Mouse (Mus musculus): ENCODE measurements around the gene Itpripl1. TPM values are rescaled to one million over a fixed set of nuclear protein-coding genes. Genes with fewer than 3 reads are reported as not detected.
"Not testable (repeated sequence)": the region's sequence is repeated elsewhere in the genome, so short reads cannot be mapped to it uniquely, and the experiment has no call there.

The Itpripl1 gene
- total RNA-seq, 2 experiments from 2014 or later, result 13.2 to 13.8 TPM

- DNase-seq, result no peak
Observed at GRCm38 (mm10) chr2:127092000-127092399, 51.2 kb downstream of the Itpripl1 start.

GRCm38 (mm10) chr2:127090151-127090550 is 53.1 kb downstream of the Itpripl1 start:
- DNase-seq, result not testable (repeated sequence)

Other genes with a start within 250 kb of the Itpripl1 start
- 10 to 100 TPM; 60.4 to 67.2 TPM for gene Sppl2a, start 210.2 kb downstream of the Itpripl1 start, total RNA-seq (2021)
- gene Ap4e1, start 134.7 kb downstream of the Itpripl1 start, total RNA-seq (2021), result 10 to 100 TPM in 1 of 2 experiments, 1 to 10 TPM in 1; 8.9 to 12.8 TPM
- 10 to 100 TPM; 38.7 to 39.9 TPM for gene Blvra, start 72.8 kb downstream of the Itpripl1 start, total RNA-seq (2021)
- 10 to 100 TPM; 15.8 to 18.3 TPM for gene Ncaph, start 9.5 kb downstream of the Itpripl1 start, total RNA-seq (2021)
- 1 to 10 TPM; 1.3 to 1.8 TPM for gene 1810024B03Rik, start 64.8 kb upstream of the Itpripl1 start, total RNA-seq (2021)
- 10 to 100 TPM; 58.9 to 70.8 TPM for gene Snrnp200, start 64.9 kb upstream of the Itpripl1 start, total RNA-seq (2021)
- gene Ciao1, start 104.4 kb upstream of the Itpripl1 start, total RNA-seq (2021), result 10 to 100 TPM; 85.9 to 93.7 TPM
- 10 to 100 TPM; 55.4 to 56.4 TPM for gene Tmem127, start 104.5 kb upstream of the Itpripl1 start, total RNA-seq (2021)
- gene Stard7, start 126.8 kb upstream of the Itpripl1 start, total RNA-seq (2021), result 100 to 1,000 TPM; 143 to 175 TPM
- 1 to 10 TPM; 4.2 to 5.5 TPM for gene Dusp2, start 192.7 kb upstream of the Itpripl1 start, total RNA-seq (2021)
- under 1 TPM in 1 of 2 experiments, not detected in 1; 0.21 TPM for gene Astl, start 195.2 kb upstream of the Itpripl1 start, total RNA-seq (2021)
- gene Adra2b, start 219.8 kb upstream of the Itpripl1 start, total RNA-seq (2021), result 1 to 10 TPM; 2.6 to 2.7 TPM